Mouse (Mus musculus) liver, embryonic 15.5 days (tissue): ENCODE results near the gene S1pr2. TPM values are rescaled to one million over a fixed set of nuclear protein-coding genes. Genes with fewer than 3 reads are reported as not detected.
A peak's percentile ranks its signal among the peaks of the same experiment; 100 is the strongest.
"Not testable (repeated sequence)": the region's sequence is repeated elsewhere in the genome, so short reads cannot be mapped to it uniquely, and the experiment has no call there.

ENCODE experiments used
- ATAC-seq: fragments of 200-750 bp; cut with Nextera tagmentation; 2 replicates; pipeline ENCODE4 v1.8.0; 2017; ENCODE audit warnings: moderate number of reproducible peaks, mild to moderate bottlenecking, moderate library complexity; ENCODE audit not compliant: insufficient read depth
- H3K27ac ChIP-seq: fragments of 300-500 bp; sonication (generic); replicated peaks from 2 replicates; pipeline ENCODE4 v1.5.1; 2015; ENCODE audit warnings: mild to moderate bottlenecking, inconsistent platforms
- H3K27me3 ChIP-seq: fragments of 300-500 bp; sonication (generic); 2 replicates; pipeline ENCODE4 v1.6.1; 2015; ENCODE audit warnings: mild to moderate bottlenecking, inconsistent platforms
- H3K36me3 ChIP-seq: fragments of 300-500 bp; sonication (generic); replicated peaks from 2 replicates; pipeline ENCODE4 v1.6.1; 2015; ENCODE audit warnings: moderate library complexity, mild to moderate bottlenecking, inconsistent platforms
- H3K4me1 ChIP-seq: fragments of 300-500 bp; sonication (generic); replicated peaks from 2 replicates; pipeline ENCODE4 v1.6.1; 2015; ENCODE audit warnings: inconsistent platforms
- H3K4me2 ChIP-seq: fragments of 300-500 bp; sonication (generic); 2 replicates; pipeline ENCODE4 v1.6.1; 2015; ENCODE audit warnings: moderate library complexity, mild to moderate bottlenecking, inconsistent platforms
- H3K4me3 ChIP-seq: fragments of 300-500 bp; sonication (generic); replicated peaks from 2 replicates; pipeline ENCODE4 v1.5.1; 2015; ENCODE audit warnings: mild to moderate bottlenecking, inconsistent platforms
- H3K9ac ChIP-seq: fragments of 300-500 bp; sonication (generic); 2 replicates; pipeline ENCODE4 v1.6.1; 2015; ENCODE audit warnings: moderate library complexity, mild to moderate bottlenecking, inconsistent platforms
- H3K9me3 ChIP-seq: fragments of 300-500 bp; sonication (generic); replicated peaks from 2 replicates; pipeline ENCODE4 v1.6.1; 2016; ENCODE audit warnings: inconsistent platforms
- WGBS: fragments of 180-500 bp; shearing (Covaris S2); methylation state at CpG from one replicate; pipeline ENCODE4 v1.1.7; 2015; ENCODE audit warnings: mixed read lengths; ENCODE audit not compliant: insufficient replicate concordance; 5-methylcytosine and 5-hydroxymethylcytosine counted together
- polyA plus RNA-seq: library from polyadenylated mRNA; unstranded; fragments of >200 nt; fragmentation: Nextera tagmentation; extraction: Ambion mirVana; gene quantifications from 2 replicates; pipeline ENCODE4 v1.2.1, GENCODE M21; 2015

S1pr2 gene
- polyA plus RNA-seq, 1 experiment from 2014 or later: 4.2 TPM

DNA sequence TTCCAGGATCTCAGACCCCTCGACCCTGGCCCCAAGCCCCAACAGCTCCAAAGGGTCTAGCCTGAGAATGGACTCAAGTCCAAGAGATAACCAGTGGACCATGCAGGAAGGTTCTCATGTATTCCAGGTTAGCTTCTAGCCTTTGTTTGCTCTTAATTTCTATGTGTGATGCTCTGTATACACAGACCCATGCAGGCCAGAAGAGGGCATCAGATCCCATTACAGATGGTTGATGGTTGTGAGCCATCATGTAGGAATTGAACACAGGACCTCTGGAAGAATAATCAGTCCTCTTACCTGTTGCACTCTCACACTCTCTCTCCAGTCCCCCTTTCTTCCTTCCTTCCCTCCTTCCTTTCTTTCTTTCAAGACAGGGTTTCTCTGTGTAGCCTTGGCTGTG lies 35.8 kb upstream of the S1pr2 start:
- 8% methylated on average over 1 of the region's 1 CpGs for WGBS
- no peak overlapping the region for H3K4me3 ChIP-seq
- ATAC-seq: no peak
- peaks cover 50% of the 10 kb centered on the region for H3K4me1 ChIP-seq
- no peaks in the 10 kb centered on the region for H3K9me3 ChIP-seq
- H3K27me3 ChIP-seq: peaks cover 41% of the 10 kb centered on the region
- no peak overlapping the region for H3K9ac ChIP-seq
- no peak overlapping the region for H3K4me2 ChIP-seq
- peaks cover 16% of the 10 kb centered on the region for H3K36me3 ChIP-seq
- 0 out of 2 replicates have a peak overlapping the region, but pooled peaks have one; percentile 31 for H3K27ac ChIP-seq

DNA sequence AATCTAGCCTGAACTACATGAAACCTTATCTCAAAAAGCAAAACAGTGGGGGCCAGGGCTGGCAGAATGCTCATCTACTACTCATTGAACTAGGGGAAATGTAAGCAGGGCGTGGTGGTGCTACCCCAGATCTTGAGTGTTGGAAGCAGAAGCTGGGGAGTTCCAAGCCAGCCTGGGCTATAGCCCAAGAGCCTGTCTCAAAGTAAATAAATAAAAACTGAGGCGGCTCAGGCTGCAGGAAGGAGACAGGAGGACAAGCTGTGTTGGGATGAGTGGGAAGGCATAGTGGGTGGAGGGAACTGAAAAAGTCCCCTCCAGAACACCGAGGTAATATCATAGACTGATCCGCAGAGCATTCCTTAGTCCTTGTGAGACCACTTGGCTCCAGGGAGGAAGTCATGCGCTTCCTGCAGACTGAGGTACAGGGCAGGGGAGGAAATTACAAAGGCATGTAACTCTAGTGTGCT lies 35.3 kb upstream of the S1pr2 start:
- no peak overlapping the region for H3K9ac ChIP-seq
- H3K4me1 ChIP-seq: peaks cover 45% of the 10 kb centered on the region
- WGBS: 20% methylated on average over 5 of the region's 5 CpGs
- H3K4me3 ChIP-seq: no peak overlapping the region
- H3K27me3 ChIP-seq: peaks cover 36% of the 10 kb centered on the region
- no peak for ATAC-seq
- H3K9me3 ChIP-seq: no peaks in the 10 kb centered on the region
- H3K4me2 ChIP-seq: no peak overlapping the region
- H3K36me3 ChIP-seq: peaks cover 21% of the 10 kb centered on the region
- H3K27ac ChIP-seq: peak overlapping the region; percentile 31; the same call in 1 of the 2 replicates

DNA sequence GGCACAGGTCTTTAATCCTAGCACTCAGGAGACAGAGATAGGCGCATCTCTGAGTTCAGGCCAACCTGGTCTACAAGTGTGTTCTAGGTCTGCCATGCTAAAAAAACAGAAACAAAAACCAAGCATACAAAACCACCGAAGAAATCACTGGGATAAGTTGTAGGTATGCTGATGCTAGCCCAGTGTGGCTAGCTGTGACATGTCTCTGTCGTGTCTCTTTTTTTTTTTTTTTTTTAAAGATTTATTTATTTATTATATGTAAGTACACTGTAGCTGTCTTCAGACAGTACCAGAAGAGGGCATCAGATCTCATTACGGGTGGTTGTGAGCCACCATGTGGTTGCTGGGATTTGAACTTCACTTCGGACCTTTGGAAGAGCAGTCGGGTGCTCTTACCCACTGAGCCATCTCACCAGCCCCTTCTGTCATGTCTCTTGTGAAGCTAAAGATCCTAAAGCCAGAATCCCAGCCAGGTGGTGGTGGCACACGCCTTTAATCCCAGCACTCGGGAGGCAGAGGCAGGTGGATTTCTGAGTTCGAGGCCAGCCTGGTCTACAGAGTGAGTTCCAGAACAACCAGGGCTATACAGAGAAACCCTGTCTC lies 34.5 kb upstream of the S1pr2 start:
- not testable (repeated sequence) for H3K9ac ChIP-seq, H3K4me2 ChIP-seq, H3K9me3 ChIP-seq, ATAC-seq, H3K4me3 ChIP-seq
- Histone ChIP-seq H3K4me1 (peaks cover 36% of the 10 kb centered on the region), H3K36me3 (peaks cover 29% of the 10 kb centered on the region), H3K27me3 (peaks cover 28% of the 10 kb centered on the region), H3K27ac (0 out of 2 replicates have a peak overlapping the region, but pooled peaks have one; percentile 4)
- 61% methylated on average over 9 of the region's 9 CpGs for WGBS

DNA sequence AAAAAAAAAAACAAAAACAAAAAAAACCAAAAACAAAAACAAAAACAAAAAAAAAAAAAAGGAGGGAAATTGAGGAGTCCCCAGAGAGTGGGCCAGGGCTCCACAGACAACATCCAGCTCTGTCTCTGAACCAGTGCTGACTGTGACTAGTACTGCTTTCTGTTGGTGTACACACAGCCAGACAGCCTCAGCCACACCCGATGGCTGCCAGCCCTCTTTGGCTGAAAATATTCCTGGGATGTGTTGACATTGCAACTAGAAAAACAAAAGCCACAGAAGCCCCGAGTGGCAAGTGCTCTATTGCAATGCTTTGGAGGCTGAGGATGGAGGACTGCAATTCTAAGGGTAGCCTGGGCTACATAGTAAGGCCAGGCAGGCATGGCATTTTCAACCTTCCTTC lies 33.8 kb upstream of the S1pr2 start:
- peaks cover 34% of the 10 kb centered on the region for H3K36me3 ChIP-seq
- H3K4me3 ChIP-seq: no peak overlapping the region
- no peak overlapping the region for H3K4me2 ChIP-seq
- 0 out of 2 replicates have a peak overlapping the region, but pooled peaks have one; percentile 4 for H3K27ac ChIP-seq
- H3K9ac ChIP-seq: no peak overlapping the region
- H3K9me3 ChIP-seq: no peaks in the 10 kb centered on the region
- 41% methylated on average over 2 of the region's 2 CpGs for WGBS
- peaks cover 21% of the 10 kb centered on the region for H3K27me3 ChIP-seq
- ATAC-seq: no peak
- peaks cover 30% of the 10 kb centered on the region for H3K4me1 ChIP-seq

DNA sequence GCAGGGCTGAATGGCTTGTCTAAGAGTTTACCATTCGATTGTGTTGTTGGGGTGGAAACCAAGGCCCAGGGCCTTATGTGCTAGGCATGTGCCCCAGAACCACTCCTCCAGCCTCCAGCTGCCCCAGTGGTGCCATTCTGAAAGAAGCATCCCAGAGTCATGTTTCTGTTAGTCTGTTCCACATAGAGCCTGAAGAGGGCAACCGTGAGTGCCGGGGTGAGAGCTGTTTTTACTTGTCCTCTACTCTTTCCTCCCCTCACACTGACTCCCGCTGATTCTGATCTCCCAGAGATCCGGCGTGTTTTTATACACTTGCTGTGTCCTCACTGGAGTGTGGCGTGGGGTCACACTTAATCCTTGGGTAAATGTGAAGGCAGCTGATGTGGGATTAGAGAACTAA lies 31.4 kb upstream of the S1pr2 start:
- no peak for ATAC-seq
- Histone ChIP-seq H3K27me3 (no peaks in the 10 kb centered on the region), H3K4me2 (no peak overlapping the region), H3K4me1 (peaks cover 42% of the 10 kb centered on the region), H3K36me3 (peaks cover 36% of the 10 kb centered on the region), H3K9me3 (no peaks in the 10 kb centered on the region), H3K4me3 (no peak overlapping the region), H3K27ac (no peak overlapping the region), H3K9ac (no peak overlapping the region)
- WGBS: 76% methylated on average over 7 of the region's 7 CpGs

DNA sequence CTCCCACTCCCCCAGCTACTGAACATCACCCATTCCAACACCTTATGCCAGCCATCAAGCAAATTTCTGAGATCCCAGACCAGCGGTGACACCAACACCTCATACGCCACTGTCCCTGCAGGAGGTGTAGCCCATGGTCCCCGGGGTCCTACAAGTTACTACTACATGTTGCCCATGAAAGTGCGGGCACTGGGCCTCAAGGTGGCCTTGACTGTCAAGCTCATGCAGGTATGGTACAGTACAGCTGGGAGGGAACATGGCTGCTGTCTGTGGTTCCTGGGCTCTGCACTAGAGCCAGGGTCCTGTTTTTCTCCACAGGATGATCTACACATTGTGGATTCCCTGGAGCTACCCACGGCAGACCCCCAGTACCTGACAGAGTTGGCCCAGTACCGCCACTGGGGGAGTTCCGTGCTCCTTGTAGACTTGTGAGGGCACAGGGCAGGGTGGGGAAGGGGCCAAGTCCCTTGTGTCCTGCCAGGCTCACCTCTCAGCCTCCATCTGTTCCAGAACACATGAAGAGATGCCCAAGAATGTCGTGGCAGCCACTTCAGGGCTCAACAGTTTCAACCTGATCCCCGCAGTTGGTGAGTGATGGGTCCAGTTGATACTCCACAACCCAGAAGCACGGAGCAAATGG lies 30.9 kb upstream of the S1pr2 start:
- Histone ChIP-seq H3K4me2 (no peak overlapping the region), H3K9ac (no peak overlapping the region), H3K4me3 (no peak overlapping the region), H3K36me3 (peaks cover 36% of the 10 kb centered on the region), H3K27ac (no peak overlapping the region), H3K9me3 (no peaks in the 10 kb centered on the region), H3K4me1 (peaks cover 39% of the 10 kb centered on the region), H3K27me3 (no peaks in the 10 kb centered on the region)
- no peak for ATAC-seq
- whole genome bisulfite sequencing: 83% methylated on average over 10 of the region's 10 CpGs

DNA sequence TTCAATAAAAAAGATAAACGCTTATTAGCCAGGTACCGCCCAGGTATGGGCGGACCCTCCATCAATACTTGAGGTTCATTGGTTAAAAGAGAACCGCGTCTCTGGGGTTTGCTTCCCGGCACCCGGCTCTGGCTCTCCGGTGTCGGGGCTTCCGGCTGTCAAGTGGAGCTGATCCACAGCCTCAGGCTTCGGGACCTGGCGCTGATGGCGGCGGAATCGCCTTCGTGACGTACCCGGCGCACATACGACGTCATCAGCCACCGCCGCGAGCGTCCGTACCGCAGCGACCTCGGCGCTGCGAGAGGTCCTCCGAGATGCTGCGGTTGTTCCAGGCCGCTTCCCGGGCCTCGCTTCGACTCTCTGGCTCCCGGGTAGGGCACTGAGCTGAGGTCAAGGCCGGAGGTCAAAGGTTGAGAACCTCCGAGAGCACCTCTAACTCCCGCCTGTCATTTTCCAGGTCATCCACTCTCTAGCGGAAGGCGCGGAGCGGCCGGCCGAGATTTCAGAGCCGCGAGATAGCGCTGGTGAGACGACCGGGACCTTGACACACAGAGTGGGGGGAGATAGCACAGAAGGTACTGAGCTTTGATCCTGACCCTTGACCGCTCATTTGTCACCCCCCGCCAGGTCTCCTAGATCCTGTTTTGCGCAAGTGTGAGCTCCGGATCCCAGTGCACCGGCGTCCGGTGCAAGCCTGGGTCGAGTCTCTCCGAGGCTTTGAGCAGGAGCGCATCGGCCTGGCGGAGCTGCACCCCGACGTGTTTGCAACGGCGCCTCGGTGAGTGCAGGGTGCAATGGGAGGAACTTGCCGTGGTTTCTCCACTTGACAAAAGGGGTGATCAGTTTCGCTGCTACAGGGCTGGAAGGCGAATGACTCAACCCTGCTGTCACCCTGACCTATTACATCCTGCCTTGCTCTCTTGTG lies 26.3 kb upstream of the S1pr2 start, which contains the start of gene Mrpl4:
Mrpl4 (plus strand) TSS at position 112 of the 925 bp plus-strand sequence.
- under 1% methylated on average over 72 of the region's 72 CpGs for WGBS
- peak within 1 kb of the TSS; percentile 90 for H3K27ac ChIP-seq
- peak; percentile 76 for ATAC-seq
- H3K4me1 ChIP-seq: peaks cover 43% of the 10 kb centered on the region
- H3K27me3 ChIP-seq: no peaks in the 10 kb centered on the region
- peaks cover 26% of the 10 kb centered on the region for H3K36me3 ChIP-seq
- H3K4me3 ChIP-seq: peak within 1 kb of the TSS; percentile 84
- H3K9ac ChIP-seq: peak within 1 kb of the TSS; percentile 68
- peak within 1 kb of the TSS; percentile 91 for H3K4me2 ChIP-seq
- H3K9me3 ChIP-seq: no peaks in the 10 kb centered on the region

DNA sequence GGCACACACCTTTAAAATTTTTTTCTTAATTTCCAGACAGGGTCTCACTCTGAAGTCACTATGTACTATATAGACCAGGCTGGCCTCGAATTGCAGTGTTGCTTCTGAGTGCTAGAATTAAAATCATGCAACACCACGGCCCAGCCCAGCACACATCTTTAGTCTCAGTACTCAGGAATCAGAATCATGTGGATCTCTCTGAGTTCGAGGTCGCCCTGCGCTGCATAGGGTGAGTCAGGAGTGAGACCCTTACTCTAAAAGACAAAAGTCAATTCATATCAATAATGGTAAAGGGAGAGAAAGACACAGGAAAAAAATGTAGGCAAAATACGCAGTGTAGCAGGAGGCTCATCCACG lies 25.7 kb upstream of the S1pr2 start:
- ATAC-seq: peak; percentile 3; the same call in 1 of the 2 replicates
- Histone ChIP-seq H3K36me3 (peaks cover 19% of the 10 kb centered on the region), H3K27me3 (no peaks in the 10 kb centered on the region), H3K9ac (peak overlapping the region; percentile 68), H3K9me3 (no peaks in the 10 kb centered on the region), H3K4me2 (peak overlapping the region; percentile 91), H3K4me3 (peak overlapping the region; percentile 84), H3K27ac (peak overlapping the region; percentile 90), H3K4me1 (peaks cover 49% of the 10 kb centered on the region)
- WGBS: 10% methylated on average over 7 of the region's 7 CpGs

DNA sequence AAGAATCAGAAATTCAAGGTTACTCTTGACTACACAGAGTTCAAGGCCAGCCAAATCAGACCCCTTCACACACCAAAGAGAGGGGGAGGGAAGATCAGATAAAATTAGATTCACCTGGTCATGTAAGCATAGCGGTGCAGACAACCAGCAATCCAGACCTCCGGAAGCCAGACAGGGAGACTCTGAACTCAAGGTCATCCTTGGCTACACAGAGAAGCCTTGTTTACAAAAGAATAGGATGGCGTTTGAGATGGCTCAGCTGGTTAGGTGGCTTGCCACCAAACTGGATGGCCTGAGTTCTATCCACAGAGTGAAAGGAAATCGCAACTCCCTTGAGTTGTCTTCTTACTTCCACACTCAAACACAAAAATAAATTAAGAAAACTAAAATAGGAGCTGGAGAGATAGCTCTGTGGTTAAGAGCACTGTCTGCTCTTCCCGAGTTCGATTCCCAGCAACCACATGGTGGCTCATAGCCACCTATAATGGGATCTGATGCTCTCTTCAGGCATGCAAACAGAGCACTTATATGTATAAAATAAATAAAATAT lies 25.1 kb upstream of the S1pr2 start:
- Histone ChIP-seq H3K4me1 (peaks cover 51% of the 10 kb centered on the region), H3K4me3 (no peak overlapping the region), H3K27me3 (no peaks in the 10 kb centered on the region), H3K27ac (no peak overlapping the region), H3K9ac (no peak overlapping the region), H3K36me3 (peaks cover 14% of the 10 kb centered on the region), H3K9me3 (no peaks in the 10 kb centered on the region), H3K4me2 (no peak overlapping the region)
- no peak for ATAC-seq
- 60% methylated on average over 6 of the region's 6 CpGs for WGBS

DNA sequence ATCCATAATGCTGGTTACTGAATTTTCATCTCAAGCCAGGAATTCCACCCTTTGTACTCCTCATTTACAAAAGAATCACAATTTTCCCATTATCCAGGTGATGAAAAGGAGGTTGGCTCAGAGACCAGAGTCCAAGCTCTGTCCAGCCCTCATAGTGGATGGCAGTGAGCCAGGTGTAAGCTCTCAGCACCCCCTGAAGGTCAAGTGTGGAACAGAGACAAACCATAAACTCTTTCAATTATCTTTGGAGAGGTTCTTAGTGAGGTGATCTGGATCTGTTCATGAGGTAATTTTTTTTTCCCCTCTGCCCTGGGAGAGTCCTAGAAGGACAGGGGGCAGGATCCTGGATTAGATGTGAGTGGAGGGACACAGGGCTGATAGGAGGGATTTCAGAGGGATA lies 24.2 kb upstream of the S1pr2 start:
- ATAC-seq: no peak
- 0 out of 2 replicates have a peak overlapping the region, but pooled peaks have one; percentile 10 for H3K27ac ChIP-seq
- H3K27me3 ChIP-seq: no peaks in the 10 kb centered on the region
- H3K4me2 ChIP-seq: no peak overlapping the region
- peaks cover 51% of the 10 kb centered on the region for H3K4me1 ChIP-seq
- no peak overlapping the region for H3K4me3 ChIP-seq
- H3K9me3 ChIP-seq: no peaks in the 10 kb centered on the region
- H3K36me3 ChIP-seq: peaks cover 5% of the 10 kb centered on the region; the same call in 1 of the 2 replicates
- no peak overlapping the region for H3K9ac ChIP-seq

DNA sequence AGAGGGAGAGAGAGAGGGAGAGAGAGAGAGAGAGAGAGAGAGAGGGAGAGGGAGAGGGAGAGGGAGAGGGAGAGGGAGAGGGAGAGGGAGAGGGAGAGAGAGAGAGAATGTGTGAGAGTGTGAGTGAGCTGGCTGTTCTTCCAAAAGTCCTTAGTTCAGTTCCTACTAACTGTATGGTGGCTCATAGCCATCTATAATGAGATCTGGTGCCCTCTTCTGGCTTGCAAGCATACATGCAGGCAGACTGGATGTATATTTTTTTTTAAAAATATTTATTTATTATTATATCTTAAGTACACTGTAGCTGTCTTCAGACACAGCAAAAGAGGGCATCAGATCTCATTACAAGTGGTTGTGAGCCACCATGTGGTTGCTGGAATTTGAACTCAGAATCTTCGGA lies 21.8 kb upstream of the S1pr2 start:
- WGBS: 63% methylated on average over 1 of the region's 1 CpGs
- not testable (repeated sequence) for H3K36me3 ChIP-seq, H3K27me3 ChIP-seq, ATAC-seq, H3K4me3 ChIP-seq, H3K9ac ChIP-seq, H3K4me2 ChIP-seq, H3K9me3 ChIP-seq, H3K27ac ChIP-seq
- H3K4me1 ChIP-seq: peaks cover 35% of the 10 kb centered on the region
